ENCODE assay signal across 12 mouse cellular contexts in the genomic region with DNA sequence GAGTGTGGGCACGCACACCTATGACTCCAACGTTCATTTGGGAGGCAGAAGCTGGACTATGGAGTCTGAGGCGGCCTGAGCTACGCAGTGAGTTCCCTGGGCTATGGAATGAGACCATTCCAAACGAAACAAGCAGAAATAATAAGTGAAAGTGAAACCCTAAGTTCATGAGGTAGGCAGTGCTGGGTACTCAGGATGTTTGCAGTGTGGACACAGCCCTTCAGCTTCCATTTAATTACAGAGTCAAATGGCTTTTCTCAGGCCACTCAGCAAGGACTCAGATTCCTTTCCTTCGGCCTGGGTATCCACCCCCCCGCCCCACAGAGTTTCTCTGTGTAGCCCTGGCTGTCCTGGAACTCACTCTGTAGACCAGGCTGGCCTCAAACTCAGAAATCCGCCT. TPM values are rescaled to one million over a fixed set of nuclear protein-coding genes. Genes with fewer than 3 reads are reported as not detected.
DNase-seq lines count a peak whose midpoint lies in the region; ATAC-seq and TF ChIP-seq lines count a peak whose summit lies in the region.
"Had no signal": no experiment of that assay in that cellular context is flagged by ENCODE, and none has a peak within 500 bp of the region (broad histone marks: within the 10 kb centered on the region; RNA-seq: fewer than 3 reads in every experiment).

No protein-coding gene starts in this region.

- 75% methylated on average over 8 of the region's 8 CpGs for WGBS in lung, adult 2 months
- WGBS in lung, postnatal 0 days: 77% methylated on average over 8 of the region's 8 CpGs
- WGBS in small intestine, adult 2 months: 72% methylated on average over 8 of the region's 8 CpGs

- H3K27ac ChIP-seq in lung, postnatal 0 days (ENCODE audit: low read length): peak overlapping the region; percentile 69
- H3K27ac ChIP-seq in small intestine, adult 2 months (ENCODE audit: insufficient read depth, low read depth, low read length): peak overlapping the region; percentile 64
- H3K27ac ChIP-seq: embryonic facial prominence, embryonic 10.5 days; embryonic facial prominence, embryonic 12.5 days; forebrain, embryonic 13.5 days; forebrain, embryonic 15.5 days had no signal

- no peak for DNase-seq in lung, adult 2 months
- DNase-seq in lung, postnatal 14 days: no peak
- DNase-seq in lung, postnatal 0 days (ENCODE audit: low spot score): peak; percentile 60
- DNase-seq in lung, postnatal 36 days: no peak
- no peak for DNase-seq in T-cell, adult 2 months (ENCODE audit: low spot score)
- DNase-seq: adrenal gland, adult 8-10 months had no signal

- no peak overlapping the region; the same call in 1 of the 2 replicates for H3K4me2 ChIP-seq in lung, postnatal 0 days (replicated peaks; ENCODE audit: low read depth, low read length)
- H3K4me2 ChIP-seq: embryonic facial prominence, embryonic 12.5 days; forebrain, embryonic 13.5 days; forebrain, embryonic 15.5 days had no signal

- no peak overlapping the region for H3K9ac ChIP-seq in lung, postnatal 0 days (replicated peaks; ENCODE audit: low read depth)
- H3K9ac ChIP-seq: embryonic facial prominence, embryonic 12.5 days; forebrain, embryonic 13.5 days; forebrain, embryonic 15.5 days had no signal

- ATAC-seq in lung, postnatal 0 days: peak; percentile 77
- ATAC-seq: activated CD4-positive, CD25-positive, alpha-beta regulatory T cell, adult 4 months; forebrain, embryonic 13.5 days; forebrain, embryonic 15.5 days had no signal

- H3K9me3 ChIP-seq in lung, postnatal 0 days (ENCODE audit: low read length): no peaks in the 10 kb centered on the region
- H3K9me3 ChIP-seq: embryonic facial prominence, embryonic 10.5 days; embryonic facial prominence, embryonic 12.5 days; forebrain, embryonic 13.5 days; forebrain, embryonic 15.5 days had no signal

- TF ChIP-seq EP300 in lung, postnatal 0 days (IDR thresholded peaks at IDR 0.05): no peak

- no peak for TF ChIP-seq POLR2A in lung, adult 2 months (IDR thresholded peaks at IDR 0.05; ENCODE audit: borderline replicate concordance, extremely low read depth, low read depth, low read length)
- TF ChIP-seq POLR2A in small intestine, adult 2 months (IDR thresholded peaks at IDR 0.05; ENCODE audit: low read depth, low read length): no peak

- 0 out of 2 replicates have a peak, but pooled peaks cover 2% of the 10 kb centered on the region for H3K4me1 ChIP-seq in lung, adult 2 months (ENCODE audit: control insufficient read depth, insufficient read depth, low read length)
- H3K4me1 ChIP-seq in lung, postnatal 0 days (ENCODE audit: insufficient read depth, low read depth, low read length): no peaks in the 10 kb centered on the region
- H3K4me1 ChIP-seq in small intestine, adult 2 months (ENCODE audit: control insufficient read depth, insufficient read depth, insufficient read length, low read length): peaks cover 9% of the 10 kb centered on the region
- H3K4me1 ChIP-seq: embryonic facial prominence, embryonic 10.5 days; embryonic facial prominence, embryonic 12.5 days; forebrain, embryonic 13.5 days; forebrain, embryonic 15.5 days had no signal

- TF ChIP-seq CTCF in lung, adult 2 months (IDR thresholded peaks at IDR 0.05; ENCODE audit: insufficient read depth, low read length): no peak
- no peak for TF ChIP-seq CTCF in lung, postnatal 0 days (IDR thresholded peaks at IDR 0.05)
- TF ChIP-seq CTCF in small intestine, adult 2 months (IDR thresholded peaks at IDR 0.05; ENCODE audit: extremely low read depth, insufficient read length, insufficient replicate concordance, low read depth, low read length): no peak

- peaks cover 12% of the 10 kb centered on the region; the same call in 1 of the 2 replicates for H3K36me3 ChIP-seq in lung, postnatal 0 days (ENCODE audit: insufficient read depth, low read length)
- H3K36me3 ChIP-seq in small intestine, adult 2 months (ENCODE audit: control insufficient read depth, insufficient read depth, low read length): peaks cover 87% of the 10 kb centered on the region

- H3K27me3 ChIP-seq in lung, postnatal 0 days (replicated peaks; ENCODE audit: insufficient read depth, low read length): no peaks in the 10 kb centered on the region
- no peaks in the 10 kb centered on the region for H3K27me3 ChIP-seq in small intestine, adult 2 months (ENCODE audit: control insufficient read depth, insufficient read depth, low read length)
- H3K27me3 ChIP-seq: embryonic facial prominence, embryonic 12.5 days; forebrain, embryonic 13.5 days; forebrain, embryonic 15.5 days had no signal

- H3K4me3 ChIP-seq in lung, adult 2 months (replicated peaks; ENCODE audit: extremely low read depth, low read depth, low read length): peak overlapping the region; percentile 27
- H3K4me3 ChIP-seq in lung, postnatal 0 days (ENCODE audit: low read depth, low read length): no peak overlapping the region
- H3K4me3 ChIP-seq in small intestine, adult 2 months (ENCODE audit: low read depth, low read length): no peak overlapping the region
- H3K4me3 ChIP-seq: embryonic facial prominence, embryonic 10.5 days; embryonic facial prominence, embryonic 12.5 days; forebrain, embryonic 13.5 days; forebrain, embryonic 15.5 days had no signal

RNA-seq across cellular contexts. Expression of gene Gpx3, which starts 27.5 kb away (rescaled TPM):
- polyA plus RNA-seq in lung, adult 2 months (2012; rRNA removed): 693 and 908 TPM in 2 replicates
- 342 and 535 TPM in 2 replicates for polyA plus RNA-seq in lung, postnatal 0 days (2015; fragmentation: Nextera tagmentation; extraction: Ambion mirVana)
- polyA plus RNA-seq in small intestine, adult 2 months (2012; rRNA removed): 52.2 and 90.3 TPM in 2 replicates

RNA-seq across cellular contexts. Expression of gene Tnip1, which starts 33.0 kb away (rescaled TPM):
- 43.9 and 47.2 TPM in 2 replicates for polyA plus RNA-seq in lung, adult 2 months (2012; rRNA removed)
- 17.6 and 22.7 TPM in 2 replicates for polyA plus RNA-seq in lung, postnatal 0 days (2015; fragmentation: Nextera tagmentation; extraction: Ambion mirVana)
- polyA plus RNA-seq in small intestine, adult 2 months (2012; rRNA removed): 47.9 and 122 TPM in 2 replicates
